Mouse (Mus musculus): ENCODE results near the gene Enpp7.

Gene Enpp7

GRCm38 (mm10) chr11:118987999-118988398, at the start of gene Enpp7:
TSS of gene Enpp7 (plus strand) at chr11:118988188.
- no peak for DNase-seq (ENCODE audit: low spot score in 2 of 2)

- DNase-seq (ENCODE audit: low spot score in 2 of 2): no peak
Measured at GRCm38 (mm10) chr11:118939731-118940130, 48.3 kb upstream of the Enpp7 start.

GRCm38 (mm10) chr11:118940539-118940938, 47.4 kb upstream of the Enpp7 start:
- DNase-seq (ENCODE audit: low spot score in 2 of 2): peak; percentile 38 to 43

GRCm38 (mm10) chr11:118941268-118941667, 46.7 kb upstream of the Enpp7 start:
- DNase-seq (ENCODE audit: low spot score in 2 of 2): no peak

- DNase-seq (ENCODE audit: low spot score in 2 of 2): no peak
Measured at GRCm38 (mm10) chr11:118945868-118946267, 42.1 kb upstream of the Enpp7 start.

- no peak for DNase-seq (ENCODE audit: low spot score in 2 of 2)
Measured at GRCm38 (mm10) chr11:118955016-118955415, 33.0 kb upstream of the Enpp7 start.

- peak; percentile 37 to 48 for DNase-seq (ENCODE audit: low spot score in 2 of 2)
Measured at GRCm38 (mm10) chr11:118957070-118957471, 30.9 kb upstream of the Enpp7 start.

- peak; percentile 17 to 29 for DNase-seq (ENCODE audit: low spot score in 2 of 2)
Measured at GRCm38 (mm10) chr11:118960649-118961048, 27.3 kb upstream of the Enpp7 start.

GRCm38 (mm10) chr11:118962478-118962877, 25.5 kb upstream of the Enpp7 start:
- DNase-seq (ENCODE audit: low spot score in 2 of 2): no peak

GRCm38 (mm10) chr11:118963926-118964325, 24.1 kb upstream of the Enpp7 start:
- DNase-seq (ENCODE audit: low spot score in 2 of 2): no peak

- DNase-seq (ENCODE audit: low spot score in 2 of 2): no peak
Measured at GRCm38 (mm10) chr11:118965078-118965477, 22.9 kb upstream of the Enpp7 start.

GRCm38 (mm10) chr11:118971470-118972034, 16.4 kb upstream of the Enpp7 start:
- DNase-seq (ENCODE audit: low spot score in 2 of 2): no peak

GRCm38 (mm10) chr11:118972431-118973377, 15.3 kb upstream of the Enpp7 start:
- no peak for DNase-seq (ENCODE audit: low spot score in 2 of 2)

- no peak for DNase-seq (ENCODE audit: low spot score in 2 of 2)
Measured at GRCm38 (mm10) chr11:118974340-118974739, 13.6 kb upstream of the Enpp7 start.

GRCm38 (mm10) chr11:118975427-118975826, 12.6 kb upstream of the Enpp7 start:
- DNase-seq (ENCODE audit: low spot score in 2 of 2): peak; percentile 80 to 83

GRCm38 (mm10) chr11:118975917-118976316, 12.1 kb upstream of the Enpp7 start:
- no peak for DNase-seq (ENCODE audit: low spot score in 2 of 2)

- DNase-seq (ENCODE audit: low spot score in 2 of 2): no peak
Measured at GRCm38 (mm10) chr11:118980388-118980787, 7.6 kb upstream of the Enpp7 start.

GRCm38 (mm10) chr11:118981012-118981776, 6.8 kb upstream of the Enpp7 start:
- no peak for DNase-seq (ENCODE audit: low spot score in 2 of 2)

GRCm38 (mm10) chr11:118982593-118983113, 5.3 kb upstream of the Enpp7 start:
- DNase-seq (ENCODE audit: low spot score in 2 of 2): no peak

GRCm38 (mm10) chr11:118985571-118985970, 2.4 kb upstream of the Enpp7 start:
- no peak for DNase-seq (ENCODE audit: low spot score in 2 of 2)

GRCm38 (mm10) chr11:118992781-118993180, 4.8 kb downstream of the Enpp7 start:
- no peak for DNase-seq (ENCODE audit: low spot score in 2 of 2)

GRCm38 (mm10) chr11:118995448-118995847, 7.5 kb downstream of the Enpp7 start:
- DNase-seq (ENCODE audit: low spot score in 2 of 2): no peak

Measured in frontal cortex, postnatal 25 days (tissue).